Mouse (Mus musculus) left cerebral cortex, adult 18-20 months (tissue): ENCODE measurements at regions not wholly inside any gene's neighbourhood (a gene's known extent, or its start where the extent isn't known, plus 50 kb on each side); places are given as distances from the start of the nearest gene placed in this dataset.

Source experiments
- DNase-seq, 2 experiments: peaks; one replicate each; pipeline ENCODE4 v3.0.0; 2021 to 2022; ENCODE audit warnings: low spot score in 2 of 2, mixed read lengths in 1 of 2

DNA sequence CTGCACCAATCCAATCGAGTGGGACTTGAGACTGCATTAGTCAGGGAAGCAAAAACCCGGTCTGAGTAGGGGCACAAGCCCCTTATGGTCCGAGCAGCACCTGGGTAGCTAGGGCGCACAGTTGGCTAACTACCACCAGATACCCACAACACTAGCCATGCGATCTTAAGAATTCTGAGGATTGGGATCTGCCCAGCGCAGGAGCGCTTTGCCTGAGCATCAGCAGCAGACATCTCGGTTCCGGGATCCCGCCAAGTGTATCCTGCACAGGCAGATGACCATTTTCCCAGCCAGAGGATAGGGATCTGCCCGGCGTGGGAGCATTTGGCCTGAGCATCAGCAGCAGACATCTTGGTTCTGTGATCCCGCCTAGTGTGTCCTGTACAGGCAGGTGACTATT, 61.7 kb downstream of the Gm7951 start:
- peak in 1 of 2 experiments; percentile 1 for DNase-seq
